Mouse (Mus musculus) midbrain, postnatal 0 days (tissue): ENCODE measurements around the gene AC134908.4. TPM values are rescaled to one million over a fixed set of nuclear protein-coding genes. Genes with fewer than 3 reads are reported as not detected.

Experiments used
- ATAC-seq: fragments of 200-750 bp; cut with Nextera tagmentation; 2 replicates; pipeline ENCODE4 v1.8.0; 2017; ENCODE audit warnings: moderate number of reproducible peaks, mild to moderate bottlenecking, moderate TSS enrichment, moderate library complexity; ENCODE audit not compliant: low FRiP score
- DNase-seq: peaks from one replicate; pipeline ENCODE4 v3.0.0-alpha.2; 2015; ENCODE audit warnings: low spot score
- H3K27ac ChIP-seq: fragments of 300-500 bp; sonication (generic); 2 replicates; pipeline ENCODE4 v1.5.1; 2014; ENCODE audit warnings: low read depth, mild to moderate bottlenecking, low read length, mixed read lengths
- H3K27me3 ChIP-seq: fragments of 300-500 bp; sonication (generic); 2 replicates; pipeline ENCODE4 v1.6.1; 2014; ENCODE audit warnings: low read length, control low read depth, mixed read lengths; ENCODE audit not compliant: insufficient read depth
- H3K36me3 ChIP-seq: fragments of 300-500 bp; sonication (generic); 2 replicates; pipeline ENCODE4 v1.6.1; 2014; ENCODE audit warnings: low read length, control low read depth, mixed read lengths; ENCODE audit not compliant: insufficient read depth
- H3K4me1 ChIP-seq: fragments of 300-500 bp; sonication (generic); 2 replicates; pipeline ENCODE4 v1.6.1; 2014; ENCODE audit warnings: mild to moderate bottlenecking, control low read depth, antibody characterized with exemption, low read length, mixed read lengths; ENCODE audit not compliant: insufficient read depth
- H3K4me2 ChIP-seq: fragments of 300-500 bp; sonication (generic); 2 replicates; pipeline ENCODE4 v1.6.1; 2014; ENCODE audit warnings: low read depth, mild to moderate bottlenecking, low read length, mixed read lengths; ENCODE audit not compliant: poor library complexity, severe bottlenecking
- H3K4me3 ChIP-seq: fragments of 300-500 bp; sonication (generic); 2 replicates; pipeline ENCODE4 v1.5.1; 2014; ENCODE audit warnings: low read depth, mild to moderate bottlenecking, low read length, moderate library complexity
- H3K9ac ChIP-seq: fragments of 300-500 bp; sonication (generic); replicated peaks from 2 replicates; pipeline ENCODE4 v1.6.1; 2014; ENCODE audit warnings: mild to moderate bottlenecking, low read length, moderate library complexity, mixed read lengths; ENCODE audit not compliant: poor library complexity, severe bottlenecking
- H3K9me3 ChIP-seq: fragments of 300-500 bp; sonication (generic); 2 replicates; pipeline ENCODE4 v1.6.1; 2016; ENCODE audit warnings: low read length, control low read depth
- CTCF ChIP-seq: IDR thresholded peaks from 2 replicates; pipeline ENCODE4 v1.5.1; 2016; ENCODE audit warnings: antibody characterized with exemption, mild to moderate bottlenecking
- WGBS: fragments of 180-500 bp; shearing (Covaris S2); extraction: QIAGEN DNeasy Blood & Tissue Kit; methylation state at CpG from one replicate; pipeline ENCODE4 v1.1.7; 2014; 5-methylcytosine and 5-hydroxymethylcytosine counted together
- polyA plus RNA-seq: library from polyadenylated mRNA; unstranded; fragments of >200 nt; fragmentation: Nextera tagmentation; extraction: Ambion mirVana; gene quantifications from 2 replicates; pipeline ENCODE4 v1.2.1, GENCODE M21; 2015
- total RNA-seq: library from RNA; depleted of rRNA; stranded (reverse); fragments of >200 nt; gene quantifications from 2 replicates; pipeline ENCODE4 v1.2.3, GENCODE M21; 2014; rRNA removed

Gene AC134908.4
- total RNA-seq: not detected in 2 replicates
- polyA plus RNA-seq: 0.89 TPM in 1 of 2 replicates, not detected in the other

DNA sequence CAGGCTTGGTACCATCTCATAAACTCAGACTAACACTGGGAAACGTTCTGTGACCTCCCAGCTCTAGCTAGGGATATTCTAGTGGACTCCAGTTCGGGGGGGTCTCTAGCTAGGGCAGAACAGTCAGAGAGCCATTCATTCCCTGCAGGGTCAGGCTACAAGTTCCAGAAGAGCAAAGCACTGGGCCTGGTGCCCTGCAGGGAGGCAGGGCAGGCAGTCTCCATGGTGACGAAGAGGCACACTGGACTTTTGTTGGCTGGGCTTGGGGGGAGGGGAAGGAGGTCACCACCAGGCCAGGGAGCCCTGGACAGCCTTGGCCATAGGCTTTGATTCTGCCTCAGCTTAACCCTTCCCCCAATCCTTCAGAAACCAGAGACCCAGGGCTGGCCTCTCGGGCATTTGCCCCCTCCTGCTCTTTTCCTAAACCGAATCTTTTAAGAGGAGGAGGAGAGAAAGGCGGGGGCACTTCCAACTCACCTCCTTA, at the start of gene AC134908.4:
Gene AC134908.4, minus strand, starts transcription at position 51 of the 484 bp plus-strand sequence.
- peak within 1 kb of the TSS; percentile 51 for H3K4me3 ChIP-seq
- DNase-seq (peak; percentile 80), ATAC-seq (peak; percentile 31)
- whole genome bisulfite sequencing: 9% methylated on average over 6 of the region's 6 CpGs
- H3K9ac ChIP-seq: 0 out of 2 replicates have a peak within 1 kb of the TSS, but pooled peaks have one; percentile 29
- H3K9me3 ChIP-seq: no peaks in the 10 kb centered on the region
- no peak for TF ChIP-seq CTCF
- H3K4me1 ChIP-seq: peaks cover 13% of the 10 kb centered on the region; the same call in 1 of the 2 replicates
- H3K36me3 ChIP-seq: no peaks in the 10 kb centered on the region
- H3K27ac ChIP-seq: peak within 1 kb of the TSS; percentile 65
- H3K27me3 ChIP-seq: peaks cover 11% of the 10 kb centered on the region; the same call in 1 of the 2 replicates
- H3K4me2 ChIP-seq: peak within 1 kb of the TSS; percentile 79

DNA sequence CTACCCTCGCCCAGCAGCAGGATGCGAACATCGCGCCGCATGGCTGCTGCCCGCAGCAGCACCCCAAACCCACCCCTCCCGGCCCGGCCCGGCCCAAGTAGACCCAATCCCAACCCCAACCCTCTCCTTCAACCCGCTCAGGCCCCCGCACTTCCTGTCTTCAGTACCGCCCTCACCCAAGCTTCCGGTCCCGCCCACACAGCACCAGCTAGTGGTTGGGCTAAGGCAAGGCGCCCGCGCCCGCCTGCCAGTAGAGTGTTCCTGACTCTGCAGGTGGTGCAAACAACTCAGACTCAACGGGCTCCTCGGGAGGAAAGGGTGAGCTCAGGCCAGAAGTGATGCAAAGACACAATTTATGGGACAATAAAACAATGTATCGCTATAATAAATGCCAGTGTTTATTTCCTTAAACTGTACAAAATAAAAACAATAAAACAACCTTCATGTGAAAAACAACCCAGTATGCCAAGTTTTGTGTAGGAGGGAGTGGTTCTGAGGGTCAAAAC, 49.0 kb upstream of the AC134908.4 start, which contains the start of gene Rhot2:
Gene Rhot2, minus strand, starts transcription at position 456 of the 506 bp plus-strand sequence.
- H3K27ac ChIP-seq: peak within 1 kb of the TSS; percentile 80
- H3K4me3 ChIP-seq: peak within 1 kb of the TSS; percentile 79
- 1% methylated on average over 21 of the region's 21 CpGs for WGBS
- peaks cover 9% of the 10 kb centered on the region for H3K4me1 ChIP-seq
- no peaks in the 10 kb centered on the region for H3K9me3 ChIP-seq
- ATAC-seq: peak; percentile 93
- peak within 1 kb of the TSS; percentile 73 for H3K9ac ChIP-seq
- H3K27me3 ChIP-seq: no peaks in the 10 kb centered on the region
- DNase-seq: peak; percentile 96
- peak; percentile 91 for TF ChIP-seq CTCF
- H3K4me2 ChIP-seq: peak within 1 kb of the TSS; percentile 64
- peaks cover 46% of the 10 kb centered on the region for H3K36me3 ChIP-seq

DNA sequence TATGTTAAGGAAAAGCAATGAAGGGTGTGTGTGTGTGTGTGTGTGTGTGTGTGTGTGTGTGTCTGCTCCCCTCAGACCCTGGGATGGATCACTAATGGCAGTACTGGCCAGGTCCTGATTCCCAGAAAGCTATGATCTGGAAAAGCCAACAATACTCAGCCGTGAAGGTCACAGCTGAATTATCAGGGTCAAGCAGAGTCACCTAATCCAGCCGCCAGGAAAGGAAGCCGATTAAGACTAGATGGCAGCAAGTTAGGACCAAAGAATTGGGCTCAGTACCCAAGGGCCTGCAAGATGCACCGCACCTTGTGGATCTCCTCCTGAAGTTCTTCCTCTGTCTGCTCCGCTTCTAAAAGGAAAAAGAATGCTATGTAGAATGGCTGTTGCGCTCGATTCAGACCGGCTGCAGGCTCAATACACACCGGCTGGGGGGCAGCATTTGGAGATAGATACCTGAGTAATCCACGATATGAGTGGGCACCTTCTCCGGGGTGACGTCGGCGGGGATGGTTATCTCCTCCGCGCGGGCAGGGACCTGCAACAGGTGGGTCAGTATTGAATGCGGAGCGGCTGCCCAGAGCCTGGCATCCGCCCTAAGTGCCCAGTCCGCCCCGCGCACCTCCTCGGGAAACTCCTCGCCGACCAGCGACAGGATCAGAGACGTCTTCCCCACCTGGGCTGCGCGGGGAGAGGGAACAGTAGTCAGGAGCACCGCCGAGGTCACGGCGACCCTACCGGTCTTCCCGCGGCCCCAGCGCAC, 48.4 kb upstream of the AC134908.4 start:
- peak overlapping the region; percentile 73 for H3K9ac ChIP-seq
- DNase-seq (no peak), ATAC-seq (peak; percentile 14)
- H3K4me2 ChIP-seq: peak overlapping the region; percentile 64
- peak overlapping the region; percentile 79 for H3K4me3 ChIP-seq
- no peaks in the 10 kb centered on the region for H3K27me3 ChIP-seq
- peaks cover 9% of the 10 kb centered on the region for H3K4me1 ChIP-seq
- 2% methylated on average over 34 of the region's 38 CpGs for WGBS
- peaks cover 47% of the 10 kb centered on the region for H3K36me3 ChIP-seq
- 0 out of 2 replicates have a peak, but pooled peaks have one; percentile 5 for TF ChIP-seq CTCF
- peak overlapping the region; percentile 80 for H3K27ac ChIP-seq
- no peaks in the 10 kb centered on the region for H3K9me3 ChIP-seq

DNA sequence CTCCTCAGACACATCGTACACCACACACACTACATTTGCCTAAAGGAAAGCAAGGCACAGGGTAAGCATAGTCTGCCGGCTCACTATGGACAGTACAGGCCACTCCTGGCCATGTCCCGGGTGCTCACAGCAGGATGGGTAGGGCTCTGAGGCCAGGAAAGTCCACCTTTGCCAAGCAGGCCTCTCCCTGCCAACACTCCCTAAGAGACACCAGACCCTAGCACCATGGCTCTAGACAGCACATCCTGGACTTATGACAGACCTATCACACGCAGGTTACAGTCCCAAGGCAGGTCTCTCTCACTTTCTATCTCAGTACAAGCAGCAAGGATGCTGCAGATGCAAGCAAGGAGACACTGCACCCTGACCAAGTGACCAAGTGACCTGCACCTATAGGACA, 47.7 kb upstream of the AC134908.4 start:
- H3K9ac ChIP-seq: peak overlapping the region; percentile 73

DNA sequence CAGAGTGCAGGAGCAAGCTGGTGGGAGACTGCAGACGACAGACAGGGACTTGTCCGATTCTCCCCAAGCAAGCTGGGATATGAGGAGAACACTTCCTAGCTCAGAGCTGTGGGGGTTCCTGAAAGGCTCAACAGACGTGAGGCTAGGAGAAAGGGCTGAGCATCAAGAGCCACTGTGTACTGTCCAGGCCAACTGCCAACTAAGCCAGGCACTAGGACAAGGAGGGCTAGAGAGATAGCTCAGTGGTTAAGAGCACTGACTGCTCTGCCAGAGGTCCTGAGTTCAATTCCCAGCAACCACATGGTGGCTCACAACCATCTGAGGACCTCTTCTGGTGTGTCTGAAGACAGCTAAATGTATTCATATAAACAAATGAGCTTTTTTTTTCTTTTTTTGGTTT, 47.0 kb upstream of the AC134908.4 start:
- 78% methylated on average over 3 of the region's 3 CpGs for WGBS

More for the DNA sequence above, 47.7 kb upstream of the AC134908.4 start:
- Histone ChIP-seq H3K36me3 (peaks cover 41% of the 10 kb centered on the region), H3K4me1 (peaks cover 9% of the 10 kb centered on the region), H3K27me3 (no peaks in the 10 kb centered on the region), H3K4me3 (peak overlapping the region; percentile 79), H3K9me3 (no peaks in the 10 kb centered on the region), H3K4me2 (peak overlapping the region; percentile 64), H3K27ac (no peak overlapping the region)
- DNase-seq (no peak), ATAC-seq (no peak)
- no peak for TF ChIP-seq CTCF
- 96% methylated on average over 4 of the region's 4 CpGs for WGBS

More for the DNA sequence above, 47.0 kb upstream of the AC134908.4 start:
- ATAC-seq (no peak), DNase-seq (no peak)
- H3K4me3 ChIP-seq: no peak overlapping the region
- H3K27ac ChIP-seq: no peak overlapping the region
- no peak for TF ChIP-seq CTCF
- H3K4me1 ChIP-seq: peaks cover 11% of the 10 kb centered on the region
- H3K27me3 ChIP-seq: no peaks in the 10 kb centered on the region
- no peak overlapping the region for H3K9ac ChIP-seq
- H3K36me3 ChIP-seq: peaks cover 38% of the 10 kb centered on the region
- no peaks in the 10 kb centered on the region for H3K9me3 ChIP-seq
- H3K4me2 ChIP-seq: no peak overlapping the region
